Mouse (Mus musculus) liver, embryonic 13.5 days (tissue): ENCODE results near the gene Fnbp1. TPM values are rescaled to one million over a fixed set of nuclear protein-coding genes. Genes with fewer than 3 reads are reported as not detected.
"Not testable (repeated sequence)": the region's sequence is repeated elsewhere in the genome, so short reads cannot be mapped to it uniquely, and the experiment has no call there.

Experiments
- ATAC-seq: fragments of 200-750 bp; cut with Nextera tagmentation; 2 replicates; pipeline ENCODE4 v1.8.0; 2017; ENCODE audit warnings: low read depth, mild to moderate bottlenecking, moderate number of reproducible peaks, moderate library complexity
- DNase-seq: peaks from one replicate; pipeline ENCODE4 v3.0.0; 2022
- H3K27ac ChIP-seq: fragments of 300-500 bp; sonication (generic); 2 replicates; pipeline ENCODE4 v1.5.1; 2015; ENCODE audit warnings: moderate library complexity, mild to moderate bottlenecking, inconsistent platforms
- H3K27me3 ChIP-seq: fragments of 300-500 bp; sonication (generic); 2 replicates; pipeline ENCODE4 v1.6.1; 2015; ENCODE audit warnings: mild to moderate bottlenecking, inconsistent platforms
- H3K36me3 ChIP-seq: fragments of 300-500 bp; sonication (generic); 2 replicates; pipeline ENCODE4 v1.6.1; 2015; ENCODE audit warnings: mild to moderate bottlenecking, inconsistent platforms
- H3K4me1 ChIP-seq: fragments of 300-500 bp; sonication (generic); replicated peaks from 2 replicates; pipeline ENCODE4 v1.6.1; 2015; ENCODE audit warnings: inconsistent platforms
- H3K4me2 ChIP-seq: fragments of 300-500 bp; sonication (generic); 2 replicates; pipeline ENCODE4 v1.6.1; 2015; ENCODE audit warnings: inconsistent platforms, mild to moderate bottlenecking, moderate library complexity
- H3K4me3 ChIP-seq: fragments of 300-500 bp; sonication (generic); replicated peaks from 2 replicates; pipeline ENCODE4 v1.5.1; 2015; ENCODE audit warnings: mild to moderate bottlenecking, inconsistent platforms
- H3K9ac ChIP-seq: fragments of 300-500 bp; sonication (generic); 2 replicates; pipeline ENCODE4 v1.6.1; 2015; ENCODE audit warnings: mild to moderate bottlenecking, inconsistent platforms
- H3K9me3 ChIP-seq: fragments of 300-500 bp; sonication (generic); replicated peaks from 2 replicates; pipeline ENCODE4 v1.6.1; 2016; ENCODE audit warnings: inconsistent platforms
- WGBS: fragments of 180-500 bp; shearing (Covaris S2); methylation state at CpG from one replicate; pipeline ENCODE4 v1.1.7; 2015; ENCODE audit not compliant: insufficient replicate concordance; 5-methylcytosine and 5-hydroxymethylcytosine counted together
- polyA plus RNA-seq: library from polyadenylated mRNA; unstranded; fragments of >200 nt; fragmentation: Nextera tagmentation; extraction: Ambion mirVana; gene quantifications from 2 replicates; pipeline ENCODE4 v1.2.1, GENCODE M21; 2015

The Fnbp1 gene
- polyA plus RNA-seq, 1 experiment from 2014 or later: 5.7 TPM

- Histone ChIP-seq H3K4me3 (no peak overlapping the region), H3K4me2 (no peak overlapping the region), H3K4me1 (peaks cover 41% of the 10 kb centered on the region), H3K9ac (no peak overlapping the region), H3K9me3 (no peaks in the 10 kb centered on the region), H3K27me3 (no peaks in the 10 kb centered on the region), H3K27ac (no peak overlapping the region), H3K36me3 (peaks cover 73% of the 10 kb centered on the region)
- ATAC-seq (no peak), DNase-seq (no peak)
- 64% methylated on average over 10 of the region's 10 CpGs for WGBS
Measured at GRCm38 (mm10) chr2:31169001-31169400, 27.2 kb upstream of the Fnbp1 start.

DNA sequence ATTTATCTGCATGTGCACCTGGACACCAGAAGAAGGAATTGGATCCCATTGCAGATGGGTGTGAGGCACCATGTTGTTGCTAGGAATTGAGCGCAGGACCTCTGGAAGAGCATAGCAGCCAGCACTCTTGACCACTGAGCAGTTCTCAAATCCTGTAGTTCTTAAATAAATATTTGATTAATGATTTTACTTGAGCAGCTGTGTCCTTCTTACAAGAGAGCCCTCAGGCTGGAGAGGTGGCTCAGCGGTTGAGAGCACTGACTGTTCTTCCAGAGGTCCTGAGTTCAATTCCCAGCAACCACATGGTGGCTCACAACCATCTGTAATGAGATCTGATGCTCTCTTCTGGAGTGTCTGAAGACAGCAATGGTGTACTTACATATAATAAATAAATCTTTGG, 25.8 kb upstream of the Fnbp1 start:
- not testable (repeated sequence) for H3K9me3 ChIP-seq, H3K27ac ChIP-seq, DNase-seq, H3K9ac ChIP-seq, H3K27me3 ChIP-seq, H3K4me2 ChIP-seq, ATAC-seq, H3K4me3 ChIP-seq
- Histone ChIP-seq H3K4me1 (peaks cover 51% of the 10 kb centered on the region), H3K36me3 (peaks cover 59% of the 10 kb centered on the region)
- WGBS: 85% methylated on average over 2 of the region's 2 CpGs

GRCm38 (mm10) chr2:31165529-31165928, 23.7 kb upstream of the Fnbp1 start:
- Histone ChIP-seq H3K27me3 (no peaks in the 10 kb centered on the region), H3K36me3 (peaks cover 38% of the 10 kb centered on the region), H3K4me1 (peaks cover 57% of the 10 kb centered on the region), H3K9me3 (no peaks in the 10 kb centered on the region), H3K4me2 (no peak overlapping the region), H3K9ac (no peak overlapping the region), H3K4me3 (no peak overlapping the region), H3K27ac (peak overlapping the region; percentile 65)
- ATAC-seq (peak; percentile 65), DNase-seq (no peak)
- 36% methylated on average over 4 of the region's 4 CpGs for WGBS

GRCm38 (mm10) chr2:31164841-31165455, 23.1 kb upstream of the Fnbp1 start:
- DNase-seq: no peak
- Histone ChIP-seq H3K4me3 (no peak overlapping the region), H3K4me2 (no peak overlapping the region), H3K27me3 (no peaks in the 10 kb centered on the region), H3K36me3 (peaks cover 32% of the 10 kb centered on the region), H3K9me3 (no peaks in the 10 kb centered on the region), H3K9ac (no peak overlapping the region), H3K4me1 (peaks cover 63% of the 10 kb centered on the region), H3K27ac (peak overlapping the region; percentile 65)
- WGBS: 52% methylated on average over 5 of the region's 5 CpGs
- no peak for ATAC-seq

DNA sequence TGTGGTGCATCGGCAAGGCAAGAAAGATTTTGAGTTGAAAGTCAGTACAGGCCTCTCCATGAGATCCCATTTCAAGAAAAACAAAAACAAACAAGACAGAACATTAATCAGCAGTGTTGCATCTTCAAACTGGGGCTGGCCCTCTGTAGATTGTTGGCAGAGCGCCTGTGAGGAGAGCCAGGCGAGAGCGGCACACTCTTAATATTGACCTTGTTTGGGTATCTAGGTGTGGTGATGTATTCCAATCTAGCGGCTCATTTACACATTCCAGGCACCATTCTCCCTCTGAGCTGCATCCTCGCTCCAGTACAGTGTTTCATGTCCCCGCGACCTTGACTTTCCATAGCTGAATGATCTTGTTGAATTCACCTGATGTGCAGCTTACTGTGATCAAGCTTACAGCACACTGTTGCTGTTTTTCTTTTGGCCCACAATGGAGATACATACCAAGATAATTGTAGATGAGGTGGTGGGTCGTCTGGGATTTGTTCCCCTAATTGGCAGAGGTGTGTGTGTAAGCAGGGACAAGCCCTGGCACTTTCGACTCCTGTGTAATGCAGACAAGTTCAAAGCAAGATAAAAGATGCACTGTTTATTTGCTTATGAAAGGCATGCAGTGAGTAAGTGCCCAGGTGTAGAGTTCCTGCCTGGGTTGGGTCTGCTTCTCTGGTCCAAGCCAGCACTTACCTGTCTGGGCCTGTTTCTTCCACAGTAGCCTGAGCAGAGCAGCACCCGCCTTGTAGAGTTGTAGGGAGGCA, 21.7 kb upstream of the Fnbp1 start:
- 78% methylated on average over 11 of the region's 11 CpGs for WGBS
- ATAC-seq (no peak), DNase-seq (no peak)
- H3K4me2 ChIP-seq: no peak overlapping the region
- H3K9ac ChIP-seq: no peak overlapping the region
- peaks cover 19% of the 10 kb centered on the region for H3K36me3 ChIP-seq
- no peak overlapping the region for H3K4me3 ChIP-seq
- H3K27ac ChIP-seq: peak overlapping the region; percentile 58; the same call in 1 of the 2 replicates
- H3K4me1 ChIP-seq: peaks cover 77% of the 10 kb centered on the region
- no peaks in the 10 kb centered on the region for H3K27me3 ChIP-seq
- no peaks in the 10 kb centered on the region for H3K9me3 ChIP-seq

DNA sequence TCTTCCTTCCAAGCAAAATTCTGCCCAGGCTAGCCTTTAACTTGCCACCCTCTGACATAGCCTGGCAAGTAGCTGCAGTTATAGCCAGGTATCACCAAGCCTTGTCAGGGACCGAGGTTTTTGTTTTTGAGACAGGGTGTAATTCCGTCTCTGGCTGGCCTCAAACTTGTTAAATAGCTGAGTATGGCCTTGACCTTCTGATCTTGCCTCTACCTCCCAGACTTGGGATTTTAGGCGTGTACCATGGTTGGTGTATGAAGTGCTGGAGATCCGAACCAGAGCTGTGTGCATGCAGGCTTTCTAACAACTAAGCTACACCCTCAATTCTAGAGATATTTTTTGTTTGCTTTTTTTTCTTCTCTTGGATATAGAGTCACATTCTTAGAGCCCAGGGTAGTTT, 19.8 kb upstream of the Fnbp1 start:
- Histone ChIP-seq H3K4me3 (no peak overlapping the region), H3K4me1 (peaks cover 92% of the 10 kb centered on the region), H3K27me3 (no peaks in the 10 kb centered on the region), H3K9ac (no peak overlapping the region), H3K4me2 (no peak overlapping the region), H3K27ac (no peak overlapping the region), H3K36me3 (peaks cover 1% of the 10 kb centered on the region; the same call in 1 of the 2 replicates), H3K9me3 (no peaks in the 10 kb centered on the region)
- DNase-seq (no peak), ATAC-seq (no peak)
- WGBS: 75% methylated on average over 4 of the region's 4 CpGs

GRCm38 (mm10) chr2:31160147-31160920, 18.5 kb upstream of the Fnbp1 start:
- H3K4me1 ChIP-seq: peaks cover 96% of the 10 kb centered on the region
- peak overlapping the region; percentile 5 for H3K4me2 ChIP-seq
- H3K9ac ChIP-seq: 0 out of 2 replicates have a peak overlapping the region, but pooled peaks have one; percentile 1
- H3K4me3 ChIP-seq: no peak overlapping the region
- no peaks in the 10 kb centered on the region for H3K27me3 ChIP-seq
- no peaks in the 10 kb centered on the region for H3K9me3 ChIP-seq
- H3K36me3 ChIP-seq: no peaks in the 10 kb centered on the region
- peak; percentile 75 for ATAC-seq
- DNase-seq: peak; percentile 49
- WGBS: 40% methylated on average over 10 of the region's 10 CpGs
- H3K27ac ChIP-seq: peak overlapping the region; percentile 58

DNA sequence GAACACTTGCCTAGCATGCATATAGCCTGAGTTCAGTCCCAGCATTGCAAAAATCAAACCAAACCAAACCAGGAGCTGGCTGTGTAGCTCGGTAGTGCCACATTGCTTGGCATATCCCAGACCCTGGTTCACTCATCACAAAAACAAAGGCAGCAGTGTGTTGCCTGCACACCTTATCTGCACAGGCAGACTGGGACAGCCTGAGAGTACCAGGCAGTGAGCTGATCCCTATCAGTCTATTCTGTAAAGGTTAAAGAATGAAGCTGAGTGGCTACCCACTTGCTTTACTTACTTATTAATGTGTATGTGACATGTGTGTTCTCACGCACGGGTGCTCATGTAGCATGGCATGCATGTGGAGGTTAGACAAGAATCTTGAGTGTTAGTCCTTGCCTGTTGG, 15.0 kb upstream of the Fnbp1 start:
- peaks cover 82% of the 10 kb centered on the region for H3K4me1 ChIP-seq
- no peaks in the 10 kb centered on the region for H3K9me3 ChIP-seq
- H3K9ac ChIP-seq: no peak overlapping the region
- peak overlapping the region; percentile 48 for H3K27ac ChIP-seq
- H3K4me2 ChIP-seq: peak overlapping the region; percentile 13; the same call in 1 of the 2 replicates
- peak; percentile 80 for ATAC-seq
- H3K4me3 ChIP-seq: no peak overlapping the region
- WGBS: 52% methylated on average over 3 of the region's 3 CpGs
- DNase-seq: peak; percentile 47
- no peaks in the 10 kb centered on the region for H3K27me3 ChIP-seq
- H3K36me3 ChIP-seq: no peaks in the 10 kb centered on the region

- Histone ChIP-seq H3K36me3 (0 out of 2 replicates have a peak, but pooled peaks cover 3% of the 10 kb centered on the region), H3K27ac (peak within 1 kb of the TSS; percentile 71), H3K27me3 (no peaks in the 10 kb centered on the region), H3K4me2 (peak within 1 kb of the TSS; percentile 84), H3K9me3 (no peaks in the 10 kb centered on the region), H3K9ac (peak within 1 kb of the TSS; percentile 87), H3K4me1 (peaks cover 45% of the 10 kb centered on the region), H3K4me3 (peak within 1 kb of the TSS; percentile 96)
- DNase-seq: peak; percentile 69
- ATAC-seq: peak; percentile 83
- under 1% methylated on average over 53 of the region's 53 CpGs for WGBS
Measured at GRCm38 (mm10) chr2:31151892-31152812, 10.3 kb upstream of the Fnbp1 start, which contains the start of gene Gpr107. TSS of gene Gpr107 (plus strand) at chr2:31152316.

- DNase-seq: no peak
- Histone ChIP-seq H3K9ac (no peak overlapping the region), H3K4me1 (peaks cover 31% of the 10 kb centered on the region), H3K27me3 (no peaks in the 10 kb centered on the region), H3K36me3 (0 out of 2 replicates have a peak, but pooled peaks cover 3% of the 10 kb centered on the region), H3K9me3 (no peaks in the 10 kb centered on the region), H3K4me2 (no peak overlapping the region), H3K4me3 (no peak overlapping the region), H3K27ac (no peak overlapping the region)
- no peak for ATAC-seq
Measured at GRCm38 (mm10) chr2:31150762-31151161, 9.0 kb upstream of the Fnbp1 start.
